Mouse (Mus musculus) erythroblast, adult 5-6 weeks (primary cell): ENCODE measurements around the gene Rere. TPM values are rescaled to one million over a fixed set of nuclear protein-coding genes. Genes with fewer than 3 reads are reported as not detected.
"Not testable (repeated sequence)": the region's sequence is repeated elsewhere in the genome, so short reads cannot be mapped to it uniquely, and the experiment has no call there.

Source experiments
- ATAC-seq: replicated peaks from 2 replicates; pipeline ENCODE4 v1.8.0; 2016; ENCODE audit warnings: moderate number of reproducible peaks, mild to moderate bottlenecking, moderate TSS enrichment, inconsistent platforms; ENCODE audit not compliant: poor library complexity, low FRiP score, severe bottlenecking
- total RNA-seq, 2 experiments: library from RNA; stranded (forward) in 1 of 2; stranded (reverse) in 1 of 2; fragments of 150-400 nt in 1 of 2; fragments of 200-764, 138-1000 nt in 1 of 2; gene quantifications; 2 replicates each; pipeline versions ENCODE4 v1.2.3 to v1.2.4; 2015 to 2017; ENCODE audit warnings: low replicate concordance in 2 of 2

Rere gene
- total RNA-seq, 2 experiments from 2014 or later, result 9.5 to 11.1 TPM

DNA sequence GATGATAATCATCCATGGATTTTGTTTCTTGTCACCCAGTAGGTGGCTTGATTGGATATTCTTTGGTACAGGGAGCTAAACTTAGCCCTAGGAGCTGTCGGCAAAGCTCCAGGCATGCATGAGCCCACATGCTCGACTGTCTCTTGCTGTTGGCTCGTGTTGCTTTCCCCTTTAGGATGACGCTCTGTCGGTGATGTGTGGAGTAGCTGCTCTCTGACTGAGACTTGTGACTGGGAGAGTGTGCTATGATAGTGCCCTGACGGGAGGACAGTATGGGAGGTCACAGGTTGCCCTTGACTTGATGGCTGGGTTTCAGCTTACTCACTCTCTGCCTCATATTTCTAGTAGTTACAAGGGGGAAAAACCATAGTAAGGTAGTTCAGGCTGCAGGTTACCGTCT lies 192.6 kb downstream of the Rere start:
- no peak for ATAC-seq

DNA sequence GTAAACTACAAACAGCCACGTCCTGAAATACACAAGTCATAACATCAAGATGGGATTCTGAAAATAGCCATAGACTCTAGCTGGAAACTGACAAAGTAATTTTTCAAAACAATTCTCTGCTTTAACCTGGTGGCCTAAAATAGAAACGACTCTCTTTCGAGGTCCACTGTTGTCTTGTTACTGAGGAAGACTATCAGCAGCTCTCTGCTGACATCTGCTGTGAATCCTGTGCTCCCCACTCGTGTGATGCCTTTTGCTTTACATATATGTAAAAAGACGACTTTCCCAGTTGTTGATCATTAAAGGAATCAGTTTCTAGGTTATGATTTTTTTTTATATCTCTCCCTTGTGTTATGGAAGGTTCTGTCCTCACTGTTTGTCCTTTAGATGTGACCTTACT lies 194.8 kb downstream of the Rere start:
- no peak for ATAC-seq

DNA sequence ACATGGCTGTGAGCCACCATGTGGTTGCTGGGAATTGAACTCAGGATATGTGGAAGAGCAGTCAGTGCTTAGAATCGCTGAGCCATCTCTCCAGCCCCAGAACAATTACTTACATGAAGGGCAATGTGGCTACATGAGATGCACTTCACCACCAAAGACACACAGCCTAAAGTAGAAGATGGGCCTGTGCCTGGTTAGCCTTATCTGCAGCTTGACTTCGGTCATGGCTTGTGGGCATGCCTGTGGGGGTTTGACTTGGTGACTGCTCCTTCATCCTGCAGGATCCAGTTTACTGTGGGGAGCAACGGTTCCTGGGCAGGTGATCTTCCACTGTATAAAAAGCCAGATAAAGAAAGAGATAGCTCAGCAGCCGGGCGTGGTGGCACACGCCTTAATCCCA lies 196.6 kb downstream of the Rere start:
- ATAC-seq, result no peak

DNA sequence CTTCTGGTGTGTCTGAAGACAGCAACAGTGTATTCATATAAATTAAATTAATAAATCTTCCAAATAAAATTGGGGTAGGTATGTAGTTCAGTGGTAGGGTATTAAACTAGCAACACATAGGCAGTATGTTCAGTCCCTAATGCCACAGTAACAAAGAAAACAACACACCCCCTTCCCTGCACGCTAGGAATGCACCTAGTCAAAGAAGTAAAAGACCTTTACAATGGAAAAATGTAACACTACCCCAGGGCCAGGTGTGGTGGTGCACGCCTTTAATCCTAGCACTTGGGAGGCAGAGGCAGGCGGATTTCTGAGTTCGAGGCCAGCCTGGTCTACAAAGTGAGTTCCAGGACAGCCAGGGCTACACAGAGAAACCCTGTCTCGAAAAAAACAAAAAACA lies 201.6 kb downstream of the Rere start:
- not testable (repeated sequence) for ATAC-seq

DNA sequence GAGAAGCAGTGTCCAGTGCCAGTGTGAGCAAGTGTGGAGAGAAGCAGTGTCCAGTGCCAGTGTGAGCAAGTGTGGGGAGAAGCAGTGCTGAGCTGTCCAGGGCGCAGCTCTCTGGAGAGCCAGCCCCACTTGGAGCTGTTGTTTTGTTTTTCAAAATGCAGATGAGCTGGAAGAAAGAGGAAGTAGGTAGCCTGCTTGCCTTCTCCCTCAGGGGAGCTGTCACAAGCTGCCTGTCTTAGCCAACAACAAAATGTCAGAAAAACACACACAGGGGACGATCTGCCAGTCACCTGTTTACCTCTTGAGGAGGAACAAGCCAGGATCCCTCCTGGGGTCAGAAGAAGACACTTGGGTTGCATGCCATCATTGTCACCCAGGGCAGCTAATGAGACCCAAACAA lies 204.7 kb downstream of the Rere start:
- no peak for ATAC-seq

DNA sequence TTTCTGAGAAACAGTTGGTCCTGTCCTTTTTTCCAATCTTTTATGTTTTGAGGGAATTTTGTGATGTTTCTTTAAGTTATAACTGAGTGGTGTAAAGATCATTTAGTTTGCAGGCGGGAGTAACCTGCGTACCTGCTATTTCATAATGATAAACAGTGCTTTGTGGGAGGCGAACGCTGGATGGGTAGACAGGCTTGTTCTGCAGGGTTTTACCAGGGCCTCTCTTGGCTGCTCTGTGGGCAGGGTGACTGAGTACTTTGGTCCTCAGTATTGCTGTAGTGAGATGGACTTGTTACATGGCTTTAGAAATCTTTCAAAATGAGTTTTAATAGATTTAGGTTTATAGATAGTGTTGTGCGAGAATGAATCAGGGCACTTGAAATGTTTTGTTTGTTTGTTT lies 205.7 kb downstream of the Rere start:
- ATAC-seq, result no peak

DNA sequence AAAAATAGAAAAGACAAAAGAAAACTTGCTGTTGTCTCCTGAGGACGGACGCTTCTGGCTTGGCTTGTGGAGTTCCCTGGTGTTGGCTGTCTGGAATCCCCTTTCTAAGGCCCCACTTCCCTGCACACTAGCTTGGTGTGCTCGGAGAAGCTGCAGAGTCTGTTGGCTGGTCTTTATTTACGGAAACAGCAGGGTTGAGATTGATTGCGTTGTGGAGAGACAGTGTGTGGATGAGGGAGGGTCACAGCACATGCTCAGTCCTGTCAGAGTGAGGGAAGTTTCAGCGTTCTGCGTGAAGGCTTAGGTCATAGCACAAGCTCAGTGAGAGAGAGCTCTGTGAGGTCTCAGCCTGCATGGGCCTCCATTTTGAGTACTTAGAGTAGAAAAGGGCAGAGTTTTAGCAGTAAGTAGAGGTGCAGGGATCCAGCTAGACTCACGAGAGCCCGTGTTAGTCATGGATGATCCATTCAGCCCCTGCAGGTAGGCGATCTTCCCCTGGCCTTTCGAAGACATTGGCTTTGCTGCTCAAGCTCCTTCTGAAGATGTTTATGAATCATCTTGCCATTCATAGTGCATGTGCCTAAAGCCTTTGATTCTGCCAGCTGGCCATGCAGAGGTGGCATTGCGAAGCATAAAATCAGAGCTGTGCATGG lies 206.8 kb downstream of the Rere start:
- no peak for ATAC-seq

DNA sequence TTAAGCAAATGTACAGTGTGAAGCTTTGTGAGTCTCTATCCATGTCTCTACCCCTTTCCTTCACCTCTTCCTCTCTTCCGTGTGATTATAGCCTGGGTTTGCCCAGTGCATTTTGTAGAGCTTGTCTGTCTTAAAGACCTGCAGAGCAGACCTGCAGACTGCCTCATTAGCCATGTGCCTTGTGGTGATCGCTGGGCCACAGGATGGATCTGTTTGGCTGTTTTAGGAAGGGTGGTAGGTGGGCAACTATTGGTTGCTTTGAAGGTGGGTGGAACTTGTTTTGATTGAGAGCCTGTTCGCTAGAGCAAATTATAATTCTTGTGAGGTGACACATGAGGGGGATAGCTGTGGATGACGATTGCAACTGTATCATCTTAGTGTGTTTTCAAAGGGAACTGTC lies 207.3 kb downstream of the Rere start:
- ATAC-seq, result no peak

DNA sequence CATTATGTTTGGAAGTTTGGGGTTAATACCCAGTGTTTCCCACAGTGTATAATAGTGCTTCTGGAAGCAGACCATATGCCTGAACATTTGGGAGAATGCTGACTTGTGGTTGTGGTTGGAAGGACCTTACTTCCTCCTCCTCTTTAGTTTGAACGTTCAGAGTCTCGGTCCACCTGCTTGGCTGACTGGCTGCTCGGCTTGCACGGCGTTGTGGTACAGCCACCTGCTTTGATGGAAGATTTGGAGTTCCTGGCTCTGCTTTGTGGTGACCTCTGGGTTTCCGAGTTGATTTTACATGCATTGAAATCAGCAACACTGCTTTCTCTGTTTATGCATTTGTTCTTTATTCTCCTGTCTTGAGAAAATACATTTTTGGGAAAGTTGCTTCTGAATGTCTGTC lies 208.6 kb downstream of the Rere start:
- no peak for ATAC-seq

DNA sequence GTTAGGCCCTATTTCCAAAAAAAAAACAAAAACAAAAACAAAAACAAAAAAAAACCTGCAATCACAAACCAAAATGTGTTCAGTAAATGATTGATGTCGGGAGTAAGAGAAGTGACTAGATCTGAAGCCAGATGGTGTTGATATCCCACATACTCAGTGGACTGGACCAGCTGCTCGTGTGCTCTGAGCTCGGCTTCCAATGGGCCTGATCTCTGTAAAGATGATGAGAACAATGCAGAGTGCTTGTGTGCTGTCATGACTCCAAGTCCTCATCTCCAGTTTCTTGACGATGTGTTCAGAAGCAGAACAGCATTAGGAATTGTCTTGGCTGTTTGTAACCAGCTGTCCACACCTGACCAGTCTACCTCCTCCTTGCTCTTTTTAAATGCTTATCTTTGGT lies 210.3 kb downstream of the Rere start:
- no peak for ATAC-seq

DNA sequence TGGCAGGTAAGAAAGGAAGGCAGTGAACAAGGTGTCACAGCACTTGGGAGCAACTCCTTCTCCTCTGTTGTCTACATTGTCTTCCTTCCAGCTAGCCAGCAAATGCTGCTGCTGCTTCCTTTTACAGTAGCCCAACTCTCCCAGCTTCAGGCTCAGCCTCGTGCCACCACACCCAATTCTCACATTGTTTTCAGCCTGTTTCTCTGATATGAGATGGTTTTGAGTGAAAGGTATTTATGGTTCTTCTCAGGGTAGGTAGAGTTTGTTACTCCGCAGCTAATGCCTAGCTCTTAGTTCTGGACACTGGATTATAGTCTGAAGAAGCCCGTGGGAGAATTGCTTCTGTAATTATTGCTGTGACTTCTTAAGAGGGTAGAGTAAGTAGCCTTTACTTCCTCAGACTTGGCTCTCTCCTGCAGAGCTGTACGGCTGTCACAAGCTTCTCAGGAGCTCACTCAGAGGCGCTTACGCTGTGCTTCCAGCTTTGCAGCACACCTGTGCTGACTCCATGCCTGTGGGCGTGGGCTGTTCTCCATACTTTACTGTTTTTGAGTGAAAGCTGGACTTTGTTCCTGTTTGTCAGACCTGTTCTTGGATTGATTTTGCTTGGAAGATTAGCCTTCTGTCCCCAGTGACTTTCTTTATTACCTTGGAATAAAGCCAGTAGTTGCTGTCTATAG lies 212.0 kb downstream of the Rere start:
- ATAC-seq, result no peak

DNA sequence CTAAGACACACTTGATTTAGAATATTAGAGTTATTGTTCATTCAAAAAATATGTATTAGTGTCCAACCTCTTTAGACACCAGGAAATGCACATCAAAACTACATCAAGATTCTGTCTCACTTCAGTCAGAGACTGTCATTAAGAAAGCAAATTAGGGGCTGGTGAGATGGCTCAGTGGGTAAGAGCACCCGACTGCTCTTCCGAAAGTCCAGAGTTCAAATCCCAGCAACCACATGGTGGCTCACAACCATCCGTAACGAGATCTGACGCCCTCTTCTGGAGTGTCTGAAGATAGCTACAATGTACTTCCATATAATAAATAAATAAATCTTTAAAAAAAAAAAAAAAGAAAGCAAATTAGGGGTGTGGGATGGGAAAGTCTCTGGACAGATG lies 212.5 kb downstream of the Rere start:
- not testable (repeated sequence) for ATAC-seq

DNA sequence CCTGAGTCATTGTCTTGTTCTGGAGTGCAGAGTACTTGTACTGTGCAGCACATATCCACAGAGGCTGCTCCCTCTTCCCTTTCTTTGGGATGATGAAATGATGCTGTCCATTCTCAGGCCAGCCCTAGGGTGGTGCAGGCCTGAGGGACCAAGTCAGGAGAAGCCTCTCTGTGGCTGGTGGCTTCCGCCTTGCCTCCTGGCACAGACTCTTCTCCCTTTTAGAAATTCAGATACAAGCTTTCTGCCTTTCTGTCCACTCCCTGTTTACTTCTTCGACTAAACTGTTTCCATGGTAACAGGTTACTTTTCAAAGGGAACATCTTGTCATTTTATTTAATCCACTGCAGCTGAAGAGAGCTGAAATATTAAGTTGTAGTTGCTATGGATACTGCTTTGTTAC lies 214.1 kb downstream of the Rere start:
- no peak for ATAC-seq

DNA sequence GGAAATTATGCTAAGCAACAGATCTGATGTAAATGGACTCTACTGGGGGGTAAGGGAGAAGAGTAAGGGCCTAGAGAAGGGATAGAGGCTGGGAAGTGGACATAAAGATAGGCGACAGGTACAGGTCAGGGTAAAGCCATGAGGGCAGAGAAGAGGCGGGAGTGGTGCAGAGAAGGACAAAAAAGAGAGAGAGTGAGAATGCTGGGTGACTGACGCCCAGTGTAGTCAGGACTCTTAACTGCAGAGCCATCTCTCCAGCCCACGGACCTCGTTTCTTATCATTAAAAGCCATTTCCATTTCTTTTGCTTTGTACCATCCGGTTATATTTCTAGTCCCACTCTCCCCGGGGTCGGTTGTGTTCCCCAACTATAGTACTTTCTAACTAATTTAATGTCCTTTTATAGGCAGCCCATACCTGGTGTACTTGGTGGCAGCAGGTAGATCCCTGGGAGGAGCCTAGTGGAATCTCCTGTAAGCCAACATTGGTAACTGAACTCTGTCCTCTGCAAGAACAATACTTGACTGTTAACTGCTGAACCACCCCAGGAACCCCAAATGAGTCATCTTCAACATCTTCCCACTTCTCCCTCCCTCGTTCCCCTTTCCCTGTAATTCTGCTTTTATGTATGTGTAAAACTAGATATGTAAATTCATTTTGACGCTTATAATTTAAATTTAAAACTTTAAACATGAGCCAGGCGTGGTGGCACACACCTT lies 223.0 kb downstream of the Rere start:
- no peak for ATAC-seq

DNA sequence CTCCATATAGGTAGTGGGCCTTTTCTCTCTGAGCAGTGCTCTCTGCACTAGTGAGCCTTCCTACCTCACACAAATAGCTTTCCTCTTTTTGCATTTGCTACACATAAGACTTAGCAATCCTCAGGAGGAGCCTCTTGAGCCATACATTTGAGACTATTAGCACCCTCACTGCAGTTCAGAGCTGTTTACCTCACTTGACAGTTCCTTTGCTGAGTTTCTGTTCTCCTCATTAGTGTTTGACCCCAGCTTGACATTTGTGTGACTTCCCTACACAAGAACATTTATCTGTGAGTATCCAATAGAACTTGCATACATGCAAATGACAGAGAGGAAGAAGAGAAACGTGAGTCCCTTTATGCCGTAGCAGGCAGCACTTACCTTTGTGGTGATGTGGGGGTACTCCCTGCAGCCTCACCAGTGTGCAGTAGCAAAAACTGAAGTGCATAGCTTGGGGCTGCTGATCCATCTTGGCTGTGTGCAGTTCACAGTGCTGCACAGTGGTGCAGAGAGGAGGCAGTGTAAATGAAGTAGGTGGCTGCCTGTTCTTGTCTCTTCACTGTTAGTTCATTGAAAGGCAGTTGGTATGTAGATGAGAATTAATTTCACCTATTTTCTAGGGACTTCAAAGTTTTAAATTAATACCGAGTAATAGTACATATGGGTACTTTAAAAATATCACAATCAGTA lies 227.7 kb downstream of the Rere start:
- no peak for ATAC-seq

DNA sequence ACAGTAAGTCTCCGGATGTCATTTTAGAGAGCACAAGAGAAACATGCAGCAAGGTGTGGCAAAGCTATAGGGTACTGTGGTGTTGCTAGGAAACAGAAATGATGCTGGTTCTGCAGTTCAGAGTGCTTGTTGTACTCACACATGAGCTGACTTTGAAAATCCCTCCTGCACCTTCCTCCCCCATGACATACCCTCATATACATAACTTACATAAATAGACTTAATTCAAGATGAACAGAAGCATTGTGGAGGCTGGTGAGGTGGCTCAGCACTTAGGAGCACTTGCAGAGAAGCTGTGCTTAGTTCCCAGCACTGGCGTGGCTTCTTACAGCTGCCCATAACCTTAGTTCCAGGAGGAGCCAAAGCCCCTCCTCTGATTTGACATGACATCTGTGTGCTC lies 228.6 kb downstream of the Rere start:
- ATAC-seq, result no peak

DNA sequence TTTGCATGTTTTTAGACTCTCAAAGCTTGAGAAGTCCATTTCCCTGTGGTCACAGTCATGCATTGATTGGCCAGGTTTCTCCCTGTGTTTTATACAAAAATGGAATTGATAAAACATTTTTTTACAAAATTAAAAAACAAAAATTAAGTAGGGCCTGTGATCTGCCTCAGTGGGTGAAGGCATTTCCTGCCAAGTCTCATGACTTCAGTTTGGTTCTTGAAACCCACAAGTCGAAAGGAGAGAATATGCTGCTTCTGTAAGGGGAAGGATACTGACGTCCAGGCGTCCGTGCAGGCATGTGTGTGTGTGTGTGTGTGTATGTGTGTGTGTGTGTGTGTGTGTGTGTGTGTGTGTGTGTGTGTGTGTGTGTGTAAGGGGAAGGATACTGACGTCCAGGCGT lies 231.9 kb downstream of the Rere start:
- not testable (repeated sequence) for ATAC-seq

DNA sequence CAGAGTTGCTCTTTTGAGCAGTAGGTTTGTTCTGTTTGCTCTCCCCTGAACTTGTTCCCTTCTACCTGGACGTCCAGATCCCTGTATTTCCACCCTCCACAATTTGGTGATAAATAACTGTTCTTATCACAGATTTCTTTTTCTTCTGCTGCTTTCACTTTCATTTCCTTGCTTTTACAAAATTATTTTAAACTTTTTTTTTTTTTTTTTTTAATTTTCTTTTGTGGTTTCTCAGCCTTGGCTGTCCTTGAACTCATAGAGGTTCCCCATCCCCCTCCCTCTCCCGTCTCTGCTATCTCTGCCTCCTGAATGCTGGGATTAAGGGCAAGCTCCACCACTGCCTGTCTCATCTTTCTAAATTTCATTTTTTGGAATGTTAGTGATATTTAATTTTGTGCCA lies 234.8 kb downstream of the Rere start:
- ATAC-seq, result no peak

DNA sequence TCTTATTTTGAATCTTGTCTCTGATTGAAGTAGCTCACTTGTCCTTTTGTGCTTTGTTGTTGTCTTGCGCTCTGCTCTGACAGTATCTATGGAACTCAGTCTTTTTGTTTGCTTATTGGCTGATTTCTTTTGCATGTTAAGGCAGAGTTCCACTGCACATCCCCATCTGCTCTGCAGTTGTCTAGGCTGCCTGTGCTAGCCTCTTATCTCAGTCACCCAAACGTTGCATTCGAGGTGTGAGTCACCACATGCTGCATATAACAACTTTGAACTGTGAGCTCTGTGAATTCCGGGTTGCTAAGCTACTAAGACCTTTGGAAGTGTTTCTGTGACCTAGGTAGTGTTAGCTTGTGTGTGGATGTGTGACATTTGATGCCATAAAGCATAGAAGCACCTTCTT lies 235.9 kb downstream of the Rere start:
- ATAC-seq, result peak; percentile 97

DNA sequence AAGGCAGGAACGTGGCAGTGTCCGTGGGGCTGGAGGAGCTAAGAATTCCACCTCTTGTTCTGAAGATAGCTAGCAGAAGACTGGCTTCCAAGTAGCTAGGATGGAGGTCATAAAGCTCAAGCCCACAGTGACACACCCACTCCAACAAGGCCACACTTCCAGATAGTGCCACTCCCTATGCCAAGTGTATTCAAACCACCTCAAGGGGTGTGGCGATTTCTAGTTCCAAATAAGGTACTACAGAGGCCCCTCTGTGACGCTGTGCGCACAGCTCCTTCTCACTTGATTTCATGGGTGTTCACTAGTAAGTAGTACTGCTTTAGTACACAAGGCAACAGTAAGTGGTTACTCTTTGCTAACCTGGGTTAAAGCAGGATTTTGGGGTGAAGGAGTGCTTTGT lies 237.4 kb downstream of the Rere start:
- ATAC-seq, result peak; percentile 74

DNA sequence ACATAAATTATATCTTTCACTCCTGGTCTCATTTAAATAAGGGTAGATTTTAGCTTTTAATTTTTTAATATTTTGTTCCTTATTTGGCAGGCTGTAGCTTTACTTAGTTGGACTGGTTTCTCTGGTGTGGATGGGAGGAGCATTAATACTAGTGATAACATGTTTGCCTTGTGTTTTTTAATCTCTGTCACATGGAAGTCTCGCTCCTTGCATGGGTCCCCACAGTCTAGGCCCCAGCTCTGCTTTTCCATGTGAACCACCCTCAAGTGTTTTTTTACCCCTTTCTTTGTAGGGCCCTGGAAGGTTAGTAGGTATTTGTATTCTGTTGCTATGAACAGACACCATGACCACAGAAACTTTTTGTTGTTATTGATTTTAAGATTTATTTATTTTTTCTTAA lies 238.6 kb downstream of the Rere start:
- ATAC-seq, result no peak
